Mouse (Mus musculus) kidney, embryonic 15.5 days (tissue): ENCODE measurements around the gene Atp5g2. TPM values are rescaled to one million over a fixed set of nuclear protein-coding genes. Genes with fewer than 3 reads are reported as not detected.

Source experiments
- ATAC-seq: fragments of 200-750 bp; cut with Nextera tagmentation; replicated peaks from 2 replicates; pipeline ENCODE4 v1.8.0; 2017; ENCODE audit warnings: moderate TSS enrichment; ENCODE audit not compliant: low FRiP score
- H3K27ac ChIP-seq: fragments of 300-500 bp; sonication (generic); 2 replicates; pipeline ENCODE4 v1.5.1; 2015; ENCODE audit warnings: mild to moderate bottlenecking, inconsistent platforms
- H3K27me3 ChIP-seq: fragments of 300-500 bp; sonication (generic); 2 replicates; pipeline ENCODE4 v1.6.1; 2015; ENCODE audit warnings: inconsistent platforms
- H3K36me3 ChIP-seq: fragments of 300-500 bp; sonication (generic); 2 replicates; pipeline ENCODE4 v1.6.1; 2015; ENCODE audit warnings: inconsistent platforms
- H3K4me1 ChIP-seq: fragments of 300-500 bp; sonication (generic); 2 replicates; pipeline ENCODE4 v1.6.1; 2015; ENCODE audit warnings: inconsistent platforms
- H3K4me2 ChIP-seq: fragments of 300-500 bp; sonication (generic); 2 replicates; pipeline ENCODE4 v1.6.1; 2015; ENCODE audit warnings: moderate library complexity, mild to moderate bottlenecking, inconsistent platforms
- H3K4me3 ChIP-seq: fragments of 300-500 bp; sonication (generic); replicated peaks from 2 replicates; pipeline ENCODE4 v1.5.1; 2015; ENCODE audit warnings: mild to moderate bottlenecking, inconsistent platforms
- H3K9ac ChIP-seq: fragments of 300-500 bp; sonication (generic); 2 replicates; pipeline ENCODE4 v1.6.1; 2015; ENCODE audit warnings: mild to moderate bottlenecking, inconsistent platforms
- H3K9me3 ChIP-seq: fragments of 300-500 bp; sonication (generic); replicated peaks from 2 replicates; pipeline ENCODE4 v1.6.1; 2016; ENCODE audit warnings: inconsistent platforms
- WGBS: fragments of 180-500 bp; shearing (Covaris S2); methylation state at CpG from one replicate; pipeline ENCODE4 v1.1.7; 2015; ENCODE audit warnings: mixed read lengths; 5-methylcytosine and 5-hydroxymethylcytosine counted together
- polyA plus RNA-seq: library from polyadenylated mRNA; unstranded; fragments of >200 nt; fragmentation: Nextera tagmentation; extraction: Ambion mirVana; gene quantifications from 2 replicates; pipeline ENCODE4 v1.2.1, GENCODE M21; 2015

The Atp5g2 gene
- 70.2 and 95.0 TPM in 2 replicates for polyA plus RNA-seq

GRCm38 (mm10) chr15:102672215-102673071 is at the start of gene Atp5g2:
Atp5g2 (minus strand) TSS chr15:102672352.
- peak within 1 kb of the TSS; percentile 64 for H3K4me3 ChIP-seq
- no peaks in the 10 kb centered on the region for H3K27me3 ChIP-seq
- peak within 1 kb of the TSS; percentile 99 for H3K27ac ChIP-seq
- no peaks in the 10 kb centered on the region for H3K9me3 ChIP-seq
- peaks cover 39% of the 10 kb centered on the region for H3K4me1 ChIP-seq
- H3K36me3 ChIP-seq, result peaks cover 13% of the 10 kb centered on the region
- peak within 1 kb of the TSS; percentile 83 for H3K4me2 ChIP-seq
- peak within 1 kb of the TSS; percentile 63 for H3K9ac ChIP-seq
- 2% methylated on average over 37 of the region's 37 CpGs for WGBS
- no peak for ATAC-seq

- H3K9me3 ChIP-seq, result no peaks in the 10 kb centered on the region
- no peaks in the 10 kb centered on the region for H3K27me3 ChIP-seq
- peaks cover 28% of the 10 kb centered on the region for H3K36me3 ChIP-seq
- peak overlapping the region; percentile 64 for H3K9ac ChIP-seq
- 15% methylated on average over 14 of the region's 14 CpGs for WGBS
- peak overlapping the region; percentile 27; the same call in 1 of the 2 replicates for H3K27ac ChIP-seq
- peak overlapping the region; percentile 68 for H3K4me2 ChIP-seq
- H3K4me1 ChIP-seq, result peaks cover 18% of the 10 kb centered on the region
- H3K4me3 ChIP-seq, result peak overlapping the region; percentile 83
- ATAC-seq, result peak; percentile 11; the same call in 1 of the 2 replicates
Observed at GRCm38 (mm10) chr15:102721016-102721898, 49.1 kb upstream of the Atp5g2 start.

GRCm38 (mm10) chr15:102716132-102716531 is 44.0 kb upstream of the Atp5g2 start:
- Histone ChIP-seq H3K4me1 (peaks cover 17% of the 10 kb centered on the region), H3K27ac (no peak overlapping the region), H3K4me2 (no peak overlapping the region), H3K9ac (no peak overlapping the region), H3K27me3 (no peaks in the 10 kb centered on the region), H3K4me3 (no peak overlapping the region), H3K9me3 (no peaks in the 10 kb centered on the region), H3K36me3 (peaks cover 78% of the 10 kb centered on the region)
- WGBS, result 51% methylated on average over 12 of the region's 12 CpGs
- peak; percentile 64 for ATAC-seq

GRCm38 (mm10) chr15:102707736-102708269 is 35.7 kb upstream of the Atp5g2 start:
- Histone ChIP-seq H3K4me1 (peaks cover 21% of the 10 kb centered on the region), H3K9ac (no peak overlapping the region), H3K36me3 (peaks cover 63% of the 10 kb centered on the region), H3K4me3 (no peak overlapping the region), H3K4me2 (no peak overlapping the region), H3K9me3 (no peaks in the 10 kb centered on the region), H3K27ac (no peak overlapping the region; the same call in 1 of the 2 replicates), H3K27me3 (no peaks in the 10 kb centered on the region)
- peak; percentile 38; the same call in 1 of the 2 replicates for ATAC-seq
- WGBS, result 42% methylated on average over 6 of the region's 6 CpGs

- H3K4me2 ChIP-seq, result no peak overlapping the region
- peaks cover 21% of the 10 kb centered on the region for H3K4me1 ChIP-seq
- 0 out of 2 replicates have a peak, but pooled peaks cover 4% of the 10 kb centered on the region for H3K27me3 ChIP-seq
- ATAC-seq, result no peak
- H3K4me3 ChIP-seq, result no peak overlapping the region
- 76% methylated on average over 7 of the region's 7 CpGs for WGBS
- peaks cover 46% of the 10 kb centered on the region for H3K36me3 ChIP-seq
- no peak overlapping the region for H3K9ac ChIP-seq
- no peak overlapping the region for H3K27ac ChIP-seq
- H3K9me3 ChIP-seq, result no peaks in the 10 kb centered on the region
Observed at GRCm38 (mm10) chr15:102705923-102706503, 33.9 kb upstream of the Atp5g2 start.

GRCm38 (mm10) chr15:102705226-102705894 is 33.2 kb upstream of the Atp5g2 start:
- peaks cover 40% of the 10 kb centered on the region for H3K36me3 ChIP-seq
- WGBS, result 17% methylated on average over 9 of the region's 9 CpGs
- ATAC-seq, result 0 out of 2 replicates have a peak, but pooled peaks have one; percentile 10

GRCm38 (mm10) chr15:102704806-102705205 is 32.7 kb upstream of the Atp5g2 start:
- peaks cover 21% of the 10 kb centered on the region for H3K4me1 ChIP-seq
- H3K9me3 ChIP-seq, result no peaks in the 10 kb centered on the region
- H3K27me3 ChIP-seq, result peaks cover 5% of the 10 kb centered on the region
- H3K27ac ChIP-seq, result no peak overlapping the region
- 63% methylated on average over 5 of the region's 5 CpGs for WGBS
- no peak for ATAC-seq
- no peak overlapping the region for H3K4me2 ChIP-seq
- peaks cover 34% of the 10 kb centered on the region for H3K36me3 ChIP-seq
- H3K4me3 ChIP-seq, result no peak overlapping the region
- H3K9ac ChIP-seq, result no peak overlapping the region

More at GRCm38 (mm10) chr15:102705226-102705894, 33.2 kb upstream of the Atp5g2 start:
- Histone ChIP-seq H3K27ac (no peak overlapping the region), H3K4me1 (peaks cover 21% of the 10 kb centered on the region), H3K27me3 (0 out of 2 replicates have a peak, but pooled peaks cover 4% of the 10 kb centered on the region), H3K4me2 (no peak overlapping the region), H3K9ac (no peak overlapping the region), H3K4me3 (no peak overlapping the region), H3K9me3 (no peaks in the 10 kb centered on the region)

GRCm38 (mm10) chr15:102702972-102703371 is 30.8 kb upstream of the Atp5g2 start:
- Histone ChIP-seq H3K4me3 (no peak overlapping the region), H3K4me1 (peaks cover 14% of the 10 kb centered on the region), H3K36me3 (peaks cover 16% of the 10 kb centered on the region), H3K4me2 (no peak overlapping the region), H3K9me3 (no peaks in the 10 kb centered on the region), H3K27me3 (peaks cover 24% of the 10 kb centered on the region), H3K9ac (no peak overlapping the region), H3K27ac (no peak overlapping the region)
- 66% methylated on average over 3 of the region's 3 CpGs for WGBS
- ATAC-seq, result no peak

- H3K4me3 ChIP-seq, result no peak overlapping the region
- no peaks in the 10 kb centered on the region for H3K36me3 ChIP-seq
- no peak for ATAC-seq
- H3K4me2 ChIP-seq, result no peak overlapping the region
- H3K9me3 ChIP-seq, result no peaks in the 10 kb centered on the region
- WGBS, result 2% methylated on average over 11 of the region's 11 CpGs
- H3K4me1 ChIP-seq, result peaks cover 21% of the 10 kb centered on the region
- H3K27me3 ChIP-seq, result peaks cover 71% of the 10 kb centered on the region
- H3K27ac ChIP-seq, result no peak overlapping the region
- no peak overlapping the region for H3K9ac ChIP-seq
Observed at GRCm38 (mm10) chr15:102698193-102698592, 26.0 kb upstream of the Atp5g2 start.

- Histone ChIP-seq H3K27ac (no peak overlapping the region), H3K4me2 (no peak overlapping the region), H3K36me3 (no peaks in the 10 kb centered on the region), H3K4me3 (no peak overlapping the region), H3K9ac (no peak overlapping the region), H3K9me3 (no peaks in the 10 kb centered on the region), H3K27me3 (peaks cover 83% of the 10 kb centered on the region), H3K4me1 (peaks cover 34% of the 10 kb centered on the region)
- 43% methylated on average over 3 of the region's 3 CpGs for WGBS
- no peak for ATAC-seq
Observed at GRCm38 (mm10) chr15:102696899-102697298, 24.7 kb upstream of the Atp5g2 start.

- no peaks in the 10 kb centered on the region for H3K36me3 ChIP-seq
- H3K27ac ChIP-seq, result no peak overlapping the region
- peaks cover 36% of the 10 kb centered on the region for H3K4me1 ChIP-seq
- peak overlapping the region; percentile 96 for H3K4me2 ChIP-seq
- peaks cover 82% of the 10 kb centered on the region for H3K27me3 ChIP-seq
- peak overlapping the region; percentile 59 for H3K4me3 ChIP-seq
- peak; percentile 75 for ATAC-seq
- no peak overlapping the region for H3K9ac ChIP-seq
- H3K9me3 ChIP-seq, result no peaks in the 10 kb centered on the region
- WGBS, result under 1% methylated on average over 11 of the region's 11 CpGs
Observed at GRCm38 (mm10) chr15:102693600-102693999, 21.4 kb upstream of the Atp5g2 start.
